Mouse (Mus musculus) erythroblast, embryonic 14.5 days (primary cell): ENCODE results near the gene Mab21l1.

ENCODE experiments used
- GATA1 ChIP-seq: IDR thresholded peaks from 2 replicates; pipeline ENCODE4 v1.6.1; 2012; ENCODE audit warnings: low read length, inconsistent platforms, mixed read lengths
- TAL1 ChIP-seq: IDR thresholded peaks from 3 replicates; pipeline ENCODE4 v1.6.1; 2012; ENCODE audit warnings: low read length, inconsistent platforms, mixed read lengths

GRCm38 (mm10) chr3:55786835-55787486 is 4.7 kb downstream of the Mab21l1 start:
- TF ChIP-seq GATA1 (no peak), TAL1 (no peak)
